Mouse (Mus musculus) fibroblast of lung, adult 2 months (primary cell): ENCODE data around the gene Bcan.

ENCODE experiments used
- DNase-seq: peaks from one replicate; pipeline ENCODE4 v3.0.0-alpha.2; 2011; ENCODE audit warnings: low read depth

Bcan gene

DNA sequence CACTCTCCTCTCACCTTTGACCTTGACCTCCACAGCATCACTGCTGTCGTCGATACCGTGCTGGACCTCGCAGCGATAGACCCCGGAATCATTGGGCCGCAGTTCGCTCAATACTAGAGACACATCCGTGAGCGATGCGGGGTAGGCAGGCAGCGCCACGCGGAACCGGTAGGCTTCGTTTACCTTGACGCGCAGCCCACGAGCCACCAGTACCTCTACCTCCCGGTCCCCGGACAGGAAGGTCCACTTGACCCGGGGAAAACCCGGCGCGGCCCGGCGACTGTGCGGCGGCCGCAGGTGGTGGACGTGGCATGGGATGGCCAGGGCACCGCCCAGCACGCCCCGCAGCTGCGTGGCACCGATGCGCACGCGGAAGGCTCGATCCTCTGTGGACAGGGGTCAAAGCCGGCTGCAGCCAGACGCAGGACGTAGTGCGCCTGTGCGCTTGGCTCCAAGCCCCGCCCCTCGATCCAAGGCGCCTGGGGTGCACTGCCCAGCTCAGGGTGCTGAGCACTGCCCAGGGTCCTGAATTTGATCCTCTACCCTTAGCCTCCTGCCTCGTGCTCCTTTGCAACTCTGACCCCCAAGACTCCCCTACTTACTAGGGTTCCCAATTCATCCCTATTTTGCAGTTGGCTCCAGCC, 2.9 kb downstream of the Bcan start:
- no peak for DNase-seq

GRCm38 (mm10) chr3:87996401-87996800, 3.6 kb downstream of the Bcan start:
- DNase-seq = no peak

DNA sequence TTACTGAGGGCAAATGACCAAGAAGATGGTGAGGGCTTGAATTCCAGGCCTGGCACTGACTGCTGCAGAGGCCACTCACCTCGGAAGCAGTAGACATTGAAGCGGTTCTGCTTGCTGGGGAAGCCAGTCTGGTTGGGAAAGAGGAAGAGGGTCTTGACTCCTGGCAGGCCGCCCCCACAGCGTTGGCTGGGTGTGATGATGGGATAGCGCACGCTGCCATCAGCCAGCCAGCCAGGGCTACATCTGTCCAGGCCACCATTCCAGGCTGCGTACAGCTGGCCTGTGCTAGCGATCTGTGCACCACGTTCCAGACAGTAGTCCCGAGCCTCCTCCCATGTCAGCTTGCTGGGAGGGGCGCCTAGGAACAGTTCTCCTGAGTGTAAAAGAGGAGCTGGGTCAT, 4.7 kb downstream of the Bcan start:
- no peak for DNase-seq

GRCm38 (mm10) chr3:87993436-87993835, 6.6 kb downstream of the Bcan start:
- no peak for DNase-seq

DNA sequence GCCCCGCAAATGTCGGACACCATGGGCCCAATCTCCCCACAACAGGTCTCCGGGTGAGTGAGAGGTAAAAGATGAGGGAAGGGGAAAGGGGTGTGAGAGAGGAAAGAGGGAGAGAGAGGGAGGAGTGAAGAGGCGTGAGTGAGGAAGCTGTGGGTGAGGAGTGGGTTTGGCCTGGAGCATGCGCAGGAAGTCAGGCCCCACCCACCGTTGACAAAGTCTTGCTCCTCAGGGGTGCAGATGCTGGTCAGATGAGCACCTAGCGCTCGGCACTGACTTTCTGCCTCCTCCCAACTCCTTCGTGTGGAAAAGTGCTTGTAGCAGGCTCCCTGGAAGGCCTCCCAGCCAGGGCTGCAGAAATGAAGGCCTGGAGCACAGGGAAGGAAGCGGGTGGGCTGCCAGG, 10.1 kb downstream of the Bcan start:
- no peak for DNase-seq

DNA sequence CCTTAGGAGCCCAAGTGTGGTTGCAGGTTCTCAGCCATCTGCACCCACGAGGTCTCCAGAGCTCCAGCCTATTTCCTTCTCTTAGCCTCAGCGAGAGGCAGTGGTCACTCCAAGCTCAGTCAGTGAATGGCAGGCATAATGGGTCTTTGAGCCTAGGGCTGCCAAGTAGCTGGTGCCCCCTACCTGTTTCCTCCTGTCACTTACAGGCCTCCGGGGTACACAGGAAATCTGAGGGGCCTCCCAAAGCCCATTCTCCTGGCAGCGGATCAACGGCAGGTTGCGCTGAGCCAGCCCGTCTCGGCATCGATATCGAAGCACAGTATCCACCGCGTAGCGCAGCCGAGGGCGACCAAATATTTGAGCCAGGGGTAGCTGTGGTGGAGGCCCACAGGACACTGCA, 12.0 kb downstream of the Bcan start:
- no peak for DNase-seq

GRCm38 (mm10) chr3:87987633-87988032, 12.4 kb downstream of the Bcan start:
- no peak for DNase-seq

GRCm38 (mm10) chr3:87986868-87987267, 13.2 kb downstream of the Bcan start:
- DNase-seq = peak; percentile 89

DNA sequence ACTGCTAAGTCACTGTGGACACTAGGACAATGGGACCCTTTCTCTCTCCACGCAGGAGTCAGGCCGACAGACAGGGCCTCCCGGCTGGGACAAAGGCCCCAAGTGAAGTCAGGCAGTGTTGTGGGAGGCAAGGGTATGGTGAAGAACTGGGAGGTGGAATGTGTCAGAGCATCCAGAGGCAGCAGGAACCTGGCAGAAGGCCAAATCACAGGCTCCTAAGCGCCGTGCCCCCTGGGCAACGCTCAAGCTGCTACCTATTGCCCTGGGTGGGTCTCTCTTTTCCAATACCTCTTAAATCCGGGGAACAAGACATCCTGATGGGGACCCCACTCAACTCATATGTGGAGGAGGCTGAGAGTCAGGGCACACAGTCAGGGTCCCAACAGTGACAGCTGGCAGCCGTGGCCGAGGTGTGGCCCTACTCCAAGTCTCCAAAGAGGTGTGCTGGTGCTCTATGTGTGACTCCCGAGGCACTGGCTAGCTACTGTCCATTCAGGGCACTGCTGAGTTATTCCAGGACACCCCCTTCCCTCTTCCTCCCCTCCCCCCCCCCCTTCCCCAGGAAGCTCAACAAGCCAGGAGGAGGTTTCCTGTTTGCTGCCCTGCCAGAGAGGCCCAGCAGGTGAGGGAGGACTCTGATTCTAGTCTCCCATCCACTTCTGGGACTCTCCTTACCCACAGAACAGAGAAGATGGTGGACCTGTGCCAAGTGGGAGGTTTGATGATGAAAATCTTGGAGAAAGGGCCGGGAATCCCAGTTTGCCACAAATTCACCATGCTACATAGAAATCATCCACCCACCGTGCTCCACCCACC, 14.3 kb downstream of the Bcan start:
- DNase-seq = no peak

GRCm38 (mm10) chr3:87984094-87984493, 15.9 kb downstream of the Bcan start:
- DNase-seq = no peak

DNA sequence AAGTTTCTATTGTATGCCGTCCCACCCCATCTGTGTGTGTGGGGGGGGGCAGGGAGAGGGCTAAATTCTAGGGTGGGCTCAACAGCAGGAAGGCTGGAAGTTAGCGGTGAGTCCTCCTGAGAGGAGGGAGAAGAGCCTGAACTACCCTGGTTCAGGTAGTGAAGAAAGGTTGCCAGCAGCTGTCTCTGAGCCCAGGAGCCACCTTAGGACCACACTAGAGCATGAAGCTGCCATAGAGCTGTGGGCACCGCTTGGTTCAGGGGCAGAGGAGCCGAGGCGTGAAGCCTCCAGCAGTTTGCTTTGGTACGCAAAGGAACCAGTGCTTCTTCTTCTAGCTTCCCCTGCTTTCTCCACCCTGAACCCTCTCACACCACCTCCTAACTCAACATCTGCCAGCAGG, 16.4 kb downstream of the Bcan start:
- DNase-seq = no peak

DNA sequence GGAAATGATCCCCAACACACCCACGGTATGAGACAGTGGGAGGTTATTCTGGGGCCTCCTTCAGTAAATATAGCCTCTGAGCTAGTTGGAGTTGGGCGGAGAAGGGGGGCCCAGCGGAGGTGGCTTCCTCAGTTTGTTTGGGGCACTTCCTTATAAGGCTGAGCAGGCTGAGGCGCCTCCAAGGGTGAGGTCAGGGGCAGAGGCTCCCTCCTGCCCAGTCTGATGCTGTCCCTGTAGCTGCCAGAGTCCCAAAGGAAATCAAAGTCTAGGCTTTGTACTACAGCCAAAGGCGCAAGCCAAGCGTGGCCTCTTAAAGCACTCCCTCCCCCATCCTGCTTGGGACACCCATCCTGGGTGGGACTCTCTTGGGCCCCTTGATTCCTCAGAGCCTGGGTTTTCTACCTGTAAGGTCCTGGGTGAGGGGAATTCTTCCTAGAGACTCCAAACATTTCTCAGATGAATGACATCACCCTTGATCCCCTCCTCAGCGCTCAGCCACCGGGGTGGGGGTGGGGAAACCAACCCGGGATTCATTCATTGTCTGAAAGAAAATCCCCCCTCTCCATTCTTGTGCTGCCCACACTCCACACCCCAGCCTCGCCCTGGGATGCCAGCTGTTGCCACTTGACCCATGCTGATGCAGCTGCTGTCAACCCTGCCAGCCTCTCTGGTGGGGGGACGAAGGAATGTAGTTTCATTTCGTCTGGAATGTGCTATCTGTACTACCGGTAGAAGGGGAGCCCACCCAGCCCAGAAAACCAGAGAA, 17.0 kb downstream of the Bcan start:
- no peak for DNase-seq

GRCm38 (mm10) chr3:87981894-87982835, 17.9 kb downstream of the Bcan start:
- no peak for DNase-seq

DNA sequence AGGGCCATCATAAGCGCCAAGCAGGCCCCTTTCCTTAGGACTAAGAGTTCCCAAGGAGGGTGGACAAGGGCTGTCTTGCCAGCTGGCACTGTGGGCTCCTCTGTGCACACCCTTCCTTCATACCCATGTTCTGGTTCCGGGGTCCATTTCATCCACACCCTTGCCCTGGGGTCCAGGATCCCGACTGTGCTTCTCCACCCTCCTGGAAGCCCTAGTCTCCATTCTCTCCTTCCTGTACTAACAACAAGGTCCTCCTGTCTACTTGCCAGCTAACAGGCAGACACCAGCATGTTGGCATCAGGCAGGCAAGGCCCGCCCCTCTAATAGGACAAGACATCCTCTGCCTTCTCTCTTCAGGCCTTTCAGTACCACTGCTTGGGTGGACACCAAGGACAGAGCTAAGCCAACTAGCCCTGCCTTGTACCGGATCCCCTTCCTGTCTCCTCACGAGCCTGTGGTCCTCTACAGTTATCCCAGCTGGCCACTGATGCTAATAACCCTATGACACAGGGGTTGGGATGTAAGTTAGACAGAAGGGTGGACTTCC, 18.7 kb downstream of the Bcan start:
- no peak for DNase-seq

- no peak for DNase-seq
Observed at GRCm38 (mm10) chr3:87980728-87981127, 19.3 kb downstream of the Bcan start.

DNA sequence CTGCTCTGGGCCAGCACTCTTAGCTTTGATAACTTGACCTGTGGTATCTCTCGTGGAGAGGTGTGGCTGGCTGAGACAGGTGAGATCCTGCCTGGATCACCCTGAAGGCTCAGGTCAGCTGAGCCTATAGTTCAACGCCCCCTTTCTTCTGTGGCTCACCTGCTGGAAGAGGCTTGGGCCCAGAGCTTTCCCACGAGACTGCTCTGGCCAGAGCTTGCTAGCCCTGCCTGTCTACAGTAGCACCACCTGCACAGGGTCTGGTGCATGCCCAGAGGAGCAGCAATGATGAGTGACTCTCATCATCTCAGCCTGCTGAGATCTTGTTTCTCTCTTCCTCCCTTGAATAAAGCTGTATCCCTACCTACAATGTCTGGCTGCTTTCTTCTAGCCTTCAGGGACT, 19.9 kb downstream of the Bcan start:
- DNase-seq = no peak

DNA sequence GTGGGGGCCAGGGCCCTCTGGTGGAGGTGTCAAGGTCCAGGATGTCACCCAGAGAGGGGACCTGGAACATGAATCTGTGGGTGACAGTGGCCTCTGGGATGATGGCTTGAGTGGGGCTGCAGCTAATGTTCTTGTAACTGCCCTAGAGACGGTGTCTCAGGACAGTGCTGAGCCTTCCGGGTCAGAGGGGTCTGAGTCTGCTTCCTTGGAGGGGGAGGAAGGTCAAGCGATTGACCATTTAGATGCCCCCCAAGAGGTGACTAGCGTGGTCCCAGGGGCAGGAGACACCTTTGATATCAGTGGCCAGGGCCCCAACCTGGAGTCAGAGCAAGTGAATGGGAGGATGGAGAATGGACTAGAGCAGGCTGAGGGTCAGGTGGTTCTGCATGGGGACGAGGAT, 20.5 kb downstream of the Bcan start:
- no peak for DNase-seq

GRCm38 (mm10) chr3:87974381-87974987, 25.5 kb downstream of the Bcan start:
- no peak for DNase-seq

- DNase-seq = no peak
Observed at GRCm38 (mm10) chr3:87973593-87974380, 26.2 kb downstream of the Bcan start.

- no peak for DNase-seq
Observed at GRCm38 (mm10) chr3:87972776-87973175, 27.3 kb downstream of the Bcan start.
